Mouse (Mus musculus): ENCODE data around the gene 2510039O18Rik.

DNA sequence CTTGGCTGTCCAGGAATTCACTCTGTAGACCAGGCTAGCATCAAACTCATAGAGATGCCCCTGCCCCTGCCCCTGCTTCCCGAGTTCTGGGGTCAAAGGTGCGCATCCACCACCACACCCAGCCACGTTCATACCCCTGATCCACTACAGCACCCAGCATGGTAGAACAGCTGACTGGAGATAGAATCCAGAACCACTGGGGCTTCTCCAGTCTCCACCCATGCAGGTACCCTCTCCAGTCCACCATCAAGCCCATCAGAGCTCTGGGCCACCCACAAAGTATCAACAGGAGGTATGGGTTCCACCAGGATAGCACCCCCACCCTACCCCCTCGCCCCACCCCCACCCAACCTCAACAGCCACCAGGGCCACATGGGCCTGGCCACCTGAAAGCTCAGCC is 6.1 kb upstream of the 2510039O18Rik start:
- TF ChIP-seq CTCF (IDR thresholded peaks at IDR 0.05) (no peak), EP300 (IDR thresholded peaks at IDR 0.05) (no peak)

All from lung, postnatal 0 days (tissue).